Mouse (Mus musculus) cerebellum, adult (tissue): ENCODE results near the gene 1110051M20Rik.
"Not testable (repeated sequence)": the region's sequence is repeated elsewhere in the genome, so short reads cannot be mapped to it uniquely, and the experiment has no call there.

ENCODE experiments used
- ATAC-seq: cut with Nextera tagmentation; 2 replicates; pipeline ENCODE4 v1.9.2; 2017; ENCODE audit warnings: mild to moderate bottlenecking, moderate library complexity, mixed read lengths; ENCODE audit not compliant: insufficient number of reproducible peaks, low FRiP score, low TSS enrichment

1110051M20Rik gene

DNA sequence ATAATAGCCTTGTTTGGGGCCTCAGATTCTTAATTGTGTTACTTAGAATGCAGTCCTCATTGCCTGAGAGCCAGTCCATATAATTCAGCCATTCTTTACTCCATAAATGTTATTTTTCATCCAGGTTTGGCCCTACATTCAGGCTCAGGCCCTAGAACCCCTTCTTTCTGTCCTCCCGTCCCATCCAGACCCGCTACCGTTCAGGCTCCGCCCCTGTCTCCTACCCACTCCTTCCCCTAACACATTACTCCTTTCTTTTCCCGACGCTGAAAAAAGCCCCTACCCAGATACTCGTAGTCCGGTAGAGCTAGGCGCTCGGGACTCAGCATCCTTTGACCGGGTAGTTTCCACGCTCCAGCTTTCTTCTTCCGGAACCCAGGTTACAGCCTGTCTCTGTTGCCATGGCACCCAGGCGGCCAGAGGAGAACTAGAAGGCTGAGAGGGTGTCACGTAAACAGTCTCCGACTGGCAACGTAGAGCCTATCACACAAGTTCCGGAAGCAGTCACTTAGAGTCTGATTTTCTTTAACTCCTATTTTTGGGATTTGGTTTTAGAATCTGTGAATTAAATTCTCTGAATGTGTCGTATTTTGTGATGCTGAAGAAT is at the start of gene 1110051M20Rik:
Gene 1110051M20Rik (minus strand): TSS at position 419 of the 607 bp plus-strand sequence.
- ATAC-seq, result peak; percentile 91

GRCm38 (mm10) chr2:91493981-91494380 is 49.5 kb upstream of the 1110051M20Rik start:
- peak; percentile 60 for ATAC-seq

GRCm38 (mm10) chr2:91492071-91492635 is 47.6 kb upstream of the 1110051M20Rik start:
- ATAC-seq, result peak; percentile 89

DNA sequence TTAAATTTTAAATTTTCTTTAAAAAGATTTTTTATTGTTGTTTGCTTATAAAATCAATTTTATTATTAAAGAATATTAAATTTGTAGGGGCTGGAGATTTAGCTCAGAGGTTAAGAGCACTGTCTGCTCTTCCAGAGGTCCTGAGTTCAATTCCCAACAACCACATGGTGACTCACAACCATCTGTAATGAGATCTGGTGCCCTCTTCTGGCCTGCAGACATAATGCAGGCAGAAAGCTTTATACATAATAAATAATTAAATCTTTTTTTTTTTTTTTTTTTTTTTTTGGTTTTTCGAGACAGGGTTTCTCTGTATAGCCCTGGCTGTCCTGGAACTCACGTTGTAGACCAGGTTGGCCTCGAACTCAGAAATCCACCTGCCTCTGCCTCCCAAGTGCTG is 42.8 kb upstream of the 1110051M20Rik start:
- not testable (repeated sequence) for ATAC-seq

GRCm38 (mm10) chr2:91485256-91485655 is 40.8 kb upstream of the 1110051M20Rik start:
- no peak for ATAC-seq

GRCm38 (mm10) chr2:91484698-91485097 is 40.2 kb upstream of the 1110051M20Rik start:
- no peak for ATAC-seq

- ATAC-seq, result peak; percentile 65; the same call in 1 of the 2 replicates
Observed at GRCm38 (mm10) chr2:91480805-91481514, 36.5 kb upstream of the 1110051M20Rik start.

DNA sequence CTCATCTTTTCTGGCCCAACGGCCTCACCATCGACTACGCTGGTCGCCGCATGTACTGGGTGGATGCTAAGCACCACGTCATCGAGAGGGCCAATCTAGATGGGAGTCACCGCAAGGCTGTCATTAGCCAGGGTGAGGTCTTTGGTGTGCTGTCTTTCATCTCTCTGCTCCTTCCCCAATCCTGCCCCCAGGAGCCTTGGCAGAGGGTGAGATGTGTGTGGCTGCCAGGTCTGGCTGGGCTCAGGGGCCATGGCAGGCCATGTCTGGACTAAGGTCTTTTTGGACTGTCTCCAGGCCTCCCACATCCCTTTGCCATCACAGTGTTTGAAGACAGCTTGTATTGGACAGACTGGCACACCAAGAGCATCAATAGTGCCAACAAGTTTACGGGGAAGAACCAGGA is 35.9 kb upstream of the 1110051M20Rik start:
- ATAC-seq, result peak; percentile 45; the same call in 1 of the 2 replicates

DNA sequence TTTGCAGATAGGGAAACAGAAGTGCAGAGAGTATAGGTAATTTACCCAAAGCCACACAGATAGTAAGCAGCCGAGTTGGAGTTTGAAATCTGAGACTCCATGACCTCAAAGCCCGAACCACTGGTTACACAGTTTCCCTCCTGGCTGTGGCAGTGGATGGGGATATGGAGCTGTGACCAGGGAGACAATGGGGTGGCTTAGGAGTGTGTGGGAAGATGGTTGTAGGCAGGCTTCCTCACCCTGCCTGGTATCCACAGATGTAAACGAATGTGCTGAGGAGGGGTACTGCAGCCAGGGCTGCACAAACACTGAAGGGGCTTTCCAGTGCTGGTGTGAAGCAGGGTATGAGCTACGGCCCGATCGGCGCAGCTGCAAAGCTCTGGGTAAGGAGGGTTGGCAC is 32.3 kb upstream of the 1110051M20Rik start:
- ATAC-seq, result no peak

DNA sequence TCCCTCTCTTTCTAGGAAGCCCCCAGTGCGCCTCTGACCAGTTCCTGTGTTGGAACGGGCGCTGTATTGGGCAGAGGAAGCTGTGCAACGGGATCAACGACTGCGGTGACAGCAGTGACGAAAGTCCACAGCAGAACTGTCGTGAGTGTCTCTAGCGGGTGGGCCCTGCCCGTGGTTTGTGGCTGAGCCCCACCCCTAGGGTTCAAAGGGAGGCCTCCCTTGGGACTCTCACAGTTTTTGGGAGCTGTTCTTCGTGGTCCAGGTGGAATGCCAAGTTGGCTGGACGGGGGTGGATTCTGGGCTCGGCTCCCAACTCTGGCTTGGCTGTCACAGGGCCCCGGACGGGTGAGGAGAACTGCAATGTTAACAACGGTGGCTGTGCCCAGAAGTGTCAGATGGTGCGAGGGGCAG is 31.8 kb upstream of the 1110051M20Rik start:
- no peak for ATAC-seq

- no peak for ATAC-seq
Observed at GRCm38 (mm10) chr2:91475791-91476190, 31.3 kb upstream of the 1110051M20Rik start.

DNA sequence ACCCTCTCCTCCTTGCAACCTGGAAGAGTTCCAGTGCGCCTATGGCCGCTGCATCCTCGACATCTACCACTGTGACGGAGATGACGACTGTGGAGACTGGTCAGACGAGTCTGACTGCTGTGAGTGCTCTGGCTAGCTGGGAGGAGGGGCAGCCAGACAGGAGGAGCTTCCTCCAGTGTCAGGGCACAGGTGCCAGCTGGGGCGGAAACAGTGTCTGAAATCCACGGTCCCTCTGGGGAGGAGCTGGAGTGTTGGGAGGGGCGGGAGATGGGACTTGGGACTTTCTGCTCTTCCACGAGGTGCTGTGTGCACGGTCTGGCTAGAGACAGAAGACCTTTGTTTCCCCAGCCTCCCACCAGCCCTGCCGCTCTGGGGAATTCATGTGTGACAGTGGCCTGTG is 29.9 kb upstream of the 1110051M20Rik start:
- no peak for ATAC-seq

DNA sequence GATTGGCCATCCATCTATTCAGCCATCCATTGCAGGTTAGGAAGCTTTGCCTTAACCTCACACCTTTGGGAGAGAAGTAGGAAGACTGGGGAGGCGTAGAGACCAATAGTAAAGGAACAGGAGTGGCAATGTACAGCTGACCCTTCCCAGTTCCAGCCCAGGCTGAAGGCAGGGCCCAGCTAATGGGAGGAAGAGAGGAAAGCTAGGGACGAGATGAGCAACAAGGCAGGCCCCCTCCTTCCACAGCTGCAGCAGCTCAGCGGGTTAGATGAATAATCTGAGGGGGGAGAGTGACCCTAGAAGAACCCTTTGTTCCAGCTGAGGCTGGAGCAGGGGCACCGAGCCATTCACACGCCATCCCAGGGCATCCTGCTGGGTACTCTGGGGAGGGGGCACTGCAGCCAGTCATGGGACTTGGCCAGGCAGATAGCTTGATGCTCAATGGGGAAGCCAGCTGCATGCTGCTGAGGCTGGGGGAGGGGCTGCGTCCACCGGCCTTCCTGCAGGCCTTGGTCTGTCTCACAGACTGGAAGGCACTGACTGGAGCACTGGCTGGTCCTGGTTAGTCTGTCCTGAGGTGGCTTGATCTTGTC is 25.6 kb upstream of the 1110051M20Rik start:
- ATAC-seq, result no peak

DNA sequence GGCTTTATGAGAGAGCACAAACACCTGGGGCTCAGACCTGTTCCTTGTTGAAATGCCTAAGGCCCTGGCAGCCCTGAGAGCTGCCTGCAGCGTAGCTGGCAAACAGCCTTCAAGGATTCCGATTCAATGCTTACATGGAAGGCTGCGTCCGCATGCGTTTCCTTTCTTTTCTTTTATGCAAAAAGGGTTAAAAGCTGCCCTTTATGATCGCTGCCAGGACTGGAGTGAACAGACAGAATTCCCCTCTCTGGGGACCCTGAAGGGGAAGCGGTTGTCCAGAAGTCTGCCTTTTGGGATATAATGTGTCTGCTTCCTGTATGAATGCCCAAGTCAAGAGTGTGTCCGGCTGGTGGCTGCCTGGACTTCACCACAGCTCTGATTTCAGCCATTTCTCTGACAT is 23.1 kb upstream of the 1110051M20Rik start:
- no peak for ATAC-seq

GRCm38 (mm10) chr2:91465934-91466333 is 21.4 kb upstream of the 1110051M20Rik start:
- ATAC-seq, result no peak

DNA sequence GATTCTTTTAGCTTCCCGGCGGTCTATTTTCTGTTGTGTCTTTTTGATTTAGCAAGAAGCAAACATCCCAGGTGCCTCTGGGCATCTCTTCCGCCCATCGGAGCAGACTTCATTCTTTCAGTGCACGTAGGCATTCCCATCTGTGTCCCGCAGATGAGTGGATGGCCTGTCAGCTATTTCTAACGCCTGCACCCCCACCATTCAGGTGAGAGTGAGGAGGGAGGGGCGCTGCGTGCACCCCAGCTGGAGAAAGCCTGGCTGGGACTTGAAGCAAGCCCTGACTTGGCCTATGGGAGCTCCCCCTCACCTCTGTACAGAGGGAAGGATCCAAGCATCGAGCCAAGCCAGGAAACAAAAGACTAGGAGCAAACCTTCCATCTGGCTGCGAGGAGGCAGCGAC is 18.2 kb upstream of the 1110051M20Rik start:
- no peak for ATAC-seq

DNA sequence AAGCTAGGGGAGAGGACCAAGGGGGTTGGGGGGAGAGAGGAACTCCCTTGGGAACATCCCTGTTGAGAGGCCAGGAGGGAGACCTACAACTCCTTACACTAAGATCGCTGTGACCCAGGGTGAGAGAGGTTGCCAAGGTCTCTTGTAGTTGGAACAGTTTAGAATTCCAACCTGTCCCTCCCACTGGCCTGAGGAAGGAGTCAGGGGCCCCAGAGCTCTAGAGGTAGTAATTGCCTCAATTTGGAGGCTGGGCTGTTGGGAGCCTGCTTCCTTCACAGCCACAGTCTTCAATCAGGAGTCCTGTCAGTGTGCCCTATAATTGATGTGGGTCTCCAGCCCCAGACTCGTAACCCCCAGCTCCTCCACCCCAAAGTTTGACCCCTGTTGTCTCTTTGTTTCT is 17.7 kb upstream of the 1110051M20Rik start:
- ATAC-seq, result no peak

DNA sequence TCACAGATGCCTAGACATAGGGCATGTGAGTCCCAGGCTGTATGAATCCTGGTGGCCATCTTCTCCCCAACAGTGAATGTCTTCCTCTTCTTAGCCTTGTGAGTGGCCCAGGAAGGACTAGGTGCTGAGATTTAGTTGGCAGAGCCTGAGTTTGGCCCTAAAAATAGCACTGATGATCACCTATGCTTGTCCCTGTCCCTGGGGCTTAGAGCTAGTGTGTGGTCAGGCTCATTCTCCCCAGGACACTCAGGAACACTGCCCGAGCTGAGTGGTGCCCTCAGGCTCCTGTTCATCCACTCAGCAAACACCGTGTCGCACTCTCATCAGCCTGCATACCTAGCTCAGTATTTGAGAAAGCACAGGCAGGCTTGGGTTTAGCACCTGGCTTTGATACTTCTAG is 16.8 kb upstream of the 1110051M20Rik start:
- no peak for ATAC-seq

- ATAC-seq, result no peak
Observed at GRCm38 (mm10) chr2:91460771-91461170, 16.3 kb upstream of the 1110051M20Rik start.

GRCm38 (mm10) chr2:91460076-91460475 is 15.6 kb upstream of the 1110051M20Rik start:
- ATAC-seq, result no peak

DNA sequence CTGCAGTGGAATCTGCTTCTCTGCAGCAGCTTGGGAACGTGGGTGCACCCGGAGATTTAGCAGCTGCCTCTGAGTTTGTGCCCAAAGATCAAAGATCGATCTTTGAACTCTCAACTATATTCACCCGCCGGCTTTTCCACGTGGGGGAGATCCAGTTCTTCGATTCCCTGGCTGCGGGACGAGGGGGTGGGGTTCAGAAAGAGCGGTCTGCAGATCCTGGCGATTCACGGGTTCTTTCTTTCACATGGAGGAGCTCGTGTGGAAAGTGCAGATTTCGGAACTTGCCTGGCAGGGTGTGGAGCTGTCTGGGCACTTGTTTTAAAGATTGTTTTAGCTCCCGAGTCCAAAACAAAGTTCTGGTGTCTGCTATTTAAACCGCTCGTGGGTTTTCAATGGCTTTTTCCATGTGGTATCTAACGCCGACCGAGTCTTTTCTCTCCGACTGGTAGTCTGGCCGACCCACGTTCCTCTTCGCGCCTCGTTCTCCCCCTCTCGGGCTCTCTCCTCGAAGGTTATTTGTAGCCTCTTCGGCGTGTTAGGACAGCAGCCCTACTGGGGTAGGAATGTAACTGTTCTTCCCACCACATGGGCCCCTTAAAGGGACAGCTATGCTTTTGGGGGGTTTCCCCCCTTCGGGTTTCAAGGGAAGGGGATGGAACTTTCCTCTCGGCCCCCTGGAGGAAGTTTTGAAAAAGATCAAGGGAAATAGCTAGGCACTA is 14.3 kb upstream of the 1110051M20Rik start:
- ATAC-seq, result no peak
